Mouse (Mus musculus) forebrain, embryonic 11.5 days (tissue): ENCODE measurements around the gene Endov. TPM values are rescaled to one million over a fixed set of nuclear protein-coding genes. Genes with fewer than 3 reads are reported as not detected.
A peak's percentile ranks its signal among the peaks of the same experiment; 100 is the strongest.

Experiments used
- ATAC-seq: fragments of 200-750 bp; cut with Nextera tagmentation; replicated peaks from 2 replicates; pipeline ENCODE4 v1.8.0; 2017; ENCODE audit warnings: moderate TSS enrichment; ENCODE audit not compliant: low FRiP score
- DNase-seq: peaks from one replicate; pipeline ENCODE4 v3.0.0-alpha.2; 2017; ENCODE audit warnings: low spot score
- H3K27ac ChIP-seq: fragments of 300-500 bp; sonication (generic); 2 replicates; pipeline ENCODE4 v1.5.1; 2014; ENCODE audit warnings: low read depth, low read length
- H3K27me3 ChIP-seq: fragments of 300-500 bp; sonication (generic); 2 replicates; pipeline ENCODE4 v1.6.1; 2014; ENCODE audit warnings: mild to moderate bottlenecking, low read length, mixed read lengths; ENCODE audit not compliant: control insufficient read depth, insufficient read depth
- H3K36me3 ChIP-seq: fragments of 300-500 bp; sonication (generic); 2 replicates; pipeline ENCODE4 v1.6.1; 2014; ENCODE audit warnings: mild to moderate bottlenecking, low read length, moderate library complexity, mixed read lengths; ENCODE audit not compliant: control insufficient read depth, insufficient read depth
- H3K4me1 ChIP-seq: fragments of 300-500 bp; sonication (generic); replicated peaks from 2 replicates; pipeline ENCODE4 v1.6.1; 2014; ENCODE audit warnings: low read length, mixed read lengths; ENCODE audit not compliant: control insufficient read depth, insufficient read depth
- H3K4me2 ChIP-seq: fragments of 300-500 bp; sonication (generic); 2 replicates; pipeline ENCODE4 v1.6.1; 2014; ENCODE audit warnings: low read depth, mild to moderate bottlenecking, low read length, moderate library complexity, mixed read lengths; ENCODE audit not compliant: severe bottlenecking
- H3K4me3 ChIP-seq: fragments of 300-500 bp; sonication (generic); 2 replicates; pipeline ENCODE4 v1.5.1; 2014; ENCODE audit warnings: low read depth, low read length
- H3K9ac ChIP-seq: fragments of 300-500 bp; sonication (generic); 2 replicates; pipeline ENCODE4 v1.6.1; 2014; ENCODE audit warnings: low read length
- H3K9me3 ChIP-seq: fragments of 300-500 bp; sonication (generic); 2 replicates; pipeline ENCODE4 v1.6.1; 2016; ENCODE audit warnings: low read length, mixed read lengths; ENCODE audit not compliant: control insufficient read depth
- WGBS: fragments of 180-500 bp; shearing (Covaris S2); extraction: QIAGEN DNeasy Blood & Tissue Kit; methylation state at CpG from one replicate; pipeline ENCODE4 v1.1.7; 2014; 5-methylcytosine and 5-hydroxymethylcytosine counted together
- polyA plus RNA-seq: library from polyadenylated mRNA; unstranded; fragments of >200 nt; fragmentation: Nextera tagmentation; extraction: Ambion mirVana; gene quantifications from 2 replicates; pipeline ENCODE4 v1.2.1, GENCODE M21; 2014

Gene Endov
- polyA plus RNA-seq, 1 experiment from 2014 or later = 18.4 TPM

- DNase-seq = no peak
- H3K9me3 ChIP-seq = no peaks in the 10 kb centered on the region
- no peaks in the 10 kb centered on the region for H3K36me3 ChIP-seq
- H3K4me1 ChIP-seq = peaks cover 8% of the 10 kb centered on the region
- ATAC-seq = no peak
- 0 out of 2 replicates have a peak, but pooled peaks cover 2% of the 10 kb centered on the region for H3K27me3 ChIP-seq
- H3K4me3 ChIP-seq = no peak overlapping the region
- H3K9ac ChIP-seq = no peak overlapping the region
- H3K27ac ChIP-seq = no peak overlapping the region
- H3K4me2 ChIP-seq = no peak overlapping the region
Observed at GRCm38 (mm10) chr11:119520713-119521063, 29.5 kb downstream of the Endov start.

- no peak overlapping the region for H3K27ac ChIP-seq
- H3K9me3 ChIP-seq = no peaks in the 10 kb centered on the region
- 88% methylated on average over 6 of the region's 6 CpGs for WGBS
- no peak overlapping the region for H3K9ac ChIP-seq
- H3K4me2 ChIP-seq = no peak overlapping the region
- DNase-seq (no peak), ATAC-seq (no peak)
- no peaks in the 10 kb centered on the region; the same call in 1 of the 2 replicates for H3K4me1 ChIP-seq
- H3K27me3 ChIP-seq = no peaks in the 10 kb centered on the region
- no peaks in the 10 kb centered on the region for H3K36me3 ChIP-seq
- H3K4me3 ChIP-seq = no peak overlapping the region
Observed at GRCm38 (mm10) chr11:119521920-119522710, 31.0 kb downstream of the Endov start.

- no peak for ATAC-seq
- Histone ChIP-seq H3K4me2 (no peak overlapping the region), H3K27ac (no peak overlapping the region), H3K27me3 (no peaks in the 10 kb centered on the region), H3K4me3 (no peak overlapping the region), H3K9ac (no peak overlapping the region), H3K9me3 (no peaks in the 10 kb centered on the region), H3K36me3 (no peaks in the 10 kb centered on the region), H3K4me1 (no peaks in the 10 kb centered on the region; the same call in 1 of the 2 replicates)
- WGBS = 89% methylated on average over 8 of the region's 8 CpGs
- no peak for DNase-seq
Observed at GRCm38 (mm10) chr11:119522779-119523178, 31.6 kb downstream of the Endov start.

- Histone ChIP-seq H3K4me3 (no peak overlapping the region), H3K27me3 (no peaks in the 10 kb centered on the region), H3K27ac (no peak overlapping the region), H3K4me1 (no peaks in the 10 kb centered on the region; the same call in 1 of the 2 replicates), H3K9me3 (no peaks in the 10 kb centered on the region), H3K4me2 (no peak overlapping the region), H3K9ac (no peak overlapping the region), H3K36me3 (no peaks in the 10 kb centered on the region)
- DNase-seq (no peak), ATAC-seq (no peak)
- 83% methylated on average over 3 of the region's 3 CpGs for WGBS
Observed at GRCm38 (mm10) chr11:119523392-119523791, 32.2 kb downstream of the Endov start.

- Histone ChIP-seq H3K4me2 (peak overlapping the region; percentile 52; the same call in 1 of the 2 replicates), H3K9ac (peak overlapping the region; percentile 45), H3K9me3 (no peaks in the 10 kb centered on the region), H3K4me3 (peak overlapping the region; percentile 21), H3K36me3 (no peaks in the 10 kb centered on the region), H3K4me1 (no peaks in the 10 kb centered on the region; the same call in 1 of the 2 replicates), H3K27ac (no peak overlapping the region), H3K27me3 (no peaks in the 10 kb centered on the region)
- DNase-seq (peak; percentile 96), ATAC-seq (peak; percentile 93)
- WGBS = 3% methylated on average over 33 of the region's 33 CpGs
Observed at GRCm38 (mm10) chr11:119524545-119524949, 33.4 kb downstream of the Endov start.

GRCm38 (mm10) chr11:119526068-119526966 is 35.2 kb downstream of the Endov start:
- no peaks in the 10 kb centered on the region for H3K36me3 ChIP-seq
- DNase-seq (no peak), ATAC-seq (no peak)
- no peak overlapping the region for H3K9ac ChIP-seq
- no peak overlapping the region for H3K4me3 ChIP-seq
- no peaks in the 10 kb centered on the region; the same call in 1 of the 2 replicates for H3K4me1 ChIP-seq
- H3K27ac ChIP-seq = no peak overlapping the region
- H3K9me3 ChIP-seq = no peaks in the 10 kb centered on the region
- H3K4me2 ChIP-seq = no peak overlapping the region
- no peaks in the 10 kb centered on the region for H3K27me3 ChIP-seq
- 86% methylated on average over 14 of the region's 14 CpGs for WGBS

- DNase-seq (no peak), ATAC-seq (no peak)
- H3K27me3 ChIP-seq = no peaks in the 10 kb centered on the region
- 68% methylated on average over 11 of the region's 11 CpGs for WGBS
- no peak overlapping the region for H3K9ac ChIP-seq
- H3K4me2 ChIP-seq = no peak overlapping the region
- H3K4me3 ChIP-seq = no peak overlapping the region
- H3K4me1 ChIP-seq = no peaks in the 10 kb centered on the region; the same call in 1 of the 2 replicates
- no peaks in the 10 kb centered on the region for H3K36me3 ChIP-seq
- no peak overlapping the region for H3K27ac ChIP-seq
- no peaks in the 10 kb centered on the region for H3K9me3 ChIP-seq
Observed at GRCm38 (mm10) chr11:119528930-119529329, 37.8 kb downstream of the Endov start.

GRCm38 (mm10) chr11:119532460-119532859 is 41.3 kb downstream of the Endov start:
- H3K36me3 ChIP-seq = no peaks in the 10 kb centered on the region
- ATAC-seq = no peak
- WGBS = 81% methylated on average over 8 of the region's 8 CpGs
- H3K4me2 ChIP-seq = no peak overlapping the region
- H3K9me3 ChIP-seq = no peaks in the 10 kb centered on the region
- H3K27me3 ChIP-seq = no peaks in the 10 kb centered on the region
- H3K4me1 ChIP-seq = no peaks in the 10 kb centered on the region
- H3K27ac ChIP-seq = no peak overlapping the region
- H3K9ac ChIP-seq = no peak overlapping the region
- H3K4me3 ChIP-seq = no peak overlapping the region
- DNase-seq = no peak
